Mouse (Mus musculus) CH12.LX (cell line): ENCODE results near the gene Prkn. TPM values are rescaled to one million over a fixed set of nuclear protein-coding genes. Genes with fewer than 3 reads are reported as not detected.

Experiments
- DNase-seq: peaks from one replicate; pipeline ENCODE4 v3.0.0-alpha.2; 2013; ENCODE audit errors: extremely low read depth
- H3K27ac ChIP-seq: 2 replicates; pipeline ENCODE4 v1.5.1; 2012; ENCODE audit warnings: low read depth, mild to moderate bottlenecking, control low read depth, moderate library complexity; ENCODE audit not compliant: insufficient read depth
- H3K27me3 ChIP-seq: replicated peaks from 2 replicates; pipeline ENCODE3; 2012; ENCODE audit warnings: inconsistent platforms
- H3K36me3 ChIP-seq, 2 experiments: replicated peaks in 1 of 2; 2 replicates each; pipeline versions ENCODE3 to v1.6.1; 2012; ENCODE audit warnings: inconsistent platforms in 1 of 2, low read length in 1 of 2, mild to moderate bottlenecking in 1 of 2, mixed read lengths in 1 of 2, moderate library complexity in 1 of 2; ENCODE audit not compliant: control insufficient read depth in 1 of 2, insufficient read depth in 1 of 2
- H3K4me1 ChIP-seq, 2 experiments: 2 replicates each; pipeline ENCODE4 v1.6.1; 2012; ENCODE audit warnings: inconsistent platforms in 1 of 2, moderate library complexity in 1 of 2; ENCODE audit not compliant: insufficient read depth in 2 of 2, control insufficient read depth in 1 of 2
- H3K4me2 ChIP-seq: 2 replicates; pipeline ENCODE4 v1.6.1; 2012; ENCODE audit warnings: low read depth, mild to moderate bottlenecking, control low read depth; ENCODE audit not compliant: poor library complexity, insufficient read depth, severe bottlenecking
- H3K4me3 ChIP-seq, 3 experiments: fragments of 150-350 bp in 1 of 3; sonication (generic) in 1 of 3; replicated peaks in 1 of 3; 2 replicates each; pipeline versions ENCODE3 to v1.5.1; 2011 to 2012; ENCODE audit warnings: low read depth in 2 of 3, low read length in 2 of 3, mild to moderate bottlenecking in 2 of 3, moderate library complexity in 2 of 3, control low read depth in 1 of 3, improper control_type of control experiment in 1 of 3, inconsistent platforms in 1 of 3, mixed read lengths in 1 of 3; ENCODE audit not compliant: poor library complexity in 1 of 3
- H3K79me2 ChIP-seq: replicated peaks from 2 replicates; pipeline ENCODE4 v1.6.1; 2012; ENCODE audit warnings: mild to moderate bottlenecking, moderate library complexity; ENCODE audit not compliant: control insufficient read depth, poor library complexity, insufficient read depth, severe bottlenecking; ENCODE audit errors: extremely low read depth
- H3K9ac ChIP-seq: 2 replicates; pipeline ENCODE4 v1.6.1; 2012; ENCODE audit warnings: low read depth, mild to moderate bottlenecking, control low read depth, moderate library complexity; ENCODE audit not compliant: insufficient read depth
- H3K9me3 ChIP-seq: replicated peaks from 2 replicates; pipeline ENCODE3; 2012; ENCODE audit warnings: low read length, inconsistent platforms, mixed read lengths
- BHLHE40 ChIP-seq: IDR thresholded peaks from 2 replicates; pipeline ENCODE4 v1.6.1; 2011; ENCODE audit warnings: mild to moderate bottlenecking, low read depth, low read length, improper control_type of control experiment
- CHD1 ChIP-seq: IDR thresholded peaks from 2 replicates; pipeline ENCODE4 v1.6.1; 2012; ENCODE audit warnings: low read depth, low read length, improper control_type of control experiment, inconsistent platforms
- ETS1 ChIP-seq: conservative IDR thresholded peaks from 2 replicates; pipeline ENCODE4 v1.6.1; 2012; ENCODE audit warnings: low read depth, mild to moderate bottlenecking, inconsistent platforms, low read length, improper control_type of control experiment, moderate library complexity
- GABPA ChIP-seq: IDR thresholded peaks from 2 replicates; pipeline ENCODE4 v1.6.1; 2012; ENCODE audit warnings: low read depth, low read length, improper control_type of control experiment, inconsistent platforms; ENCODE audit not compliant: insufficient replicate concordance
- HCFC1 ChIP-seq: IDR thresholded peaks from 2 replicates; pipeline ENCODE4 v1.6.1; 2012; ENCODE audit warnings: low read depth, mild to moderate bottlenecking, inconsistent platforms, low read length, improper control_type of control experiment
- JUN ChIP-seq: IDR thresholded peaks from 2 replicates; pipeline ENCODE4 v1.6.1; 2011; ENCODE audit warnings: low read depth, mild to moderate bottlenecking, low read length, improper control_type of control experiment, moderate library complexity; ENCODE audit not compliant: insufficient read depth
- MAZ ChIP-seq: IDR thresholded peaks from 2 replicates; pipeline ENCODE4 v1.6.1; 2012; ENCODE audit warnings: low read depth, mild to moderate bottlenecking, inconsistent platforms, low read length, improper control_type of control experiment, moderate library complexity
- MXI1 ChIP-seq: IDR thresholded peaks from 2 replicates; pipeline ENCODE4 v1.6.1; 2011; ENCODE audit warnings: mild to moderate bottlenecking, low read depth, low read length, improper control_type of control experiment
- MYC ChIP-seq: IDR thresholded peaks from 2 replicates; pipeline ENCODE4 v1.6.1; 2011; ENCODE audit warnings: low read depth, mild to moderate bottlenecking, improper control_type of control experiment, low read length
- NELFE ChIP-seq: IDR thresholded peaks from 2 replicates; pipeline ENCODE4 v1.6.1; 2011; ENCODE audit warnings: low read depth, low read length, improper control_type of control experiment
- NRF1 ChIP-seq: IDR thresholded peaks from 2 replicates; pipeline ENCODE4 v1.6.1; 2014; ENCODE audit warnings: low read depth, mild to moderate bottlenecking, inconsistent platforms, low read length, improper control_type of control experiment, moderate library complexity
- RAD21 ChIP-seq: IDR thresholded peaks from 2 replicates; pipeline ENCODE4 v1.6.1; 2011; ENCODE audit warnings: low read depth, mild to moderate bottlenecking, low read length, improper control_type of control experiment, moderate library complexity
- TBP ChIP-seq: conservative IDR thresholded peaks from 2 replicates; pipeline ENCODE4 v1.6.1; 2011; ENCODE audit warnings: low read depth, low read length, improper control_type of control experiment
- TCF12 ChIP-seq: IDR thresholded peaks from 2 replicates; pipeline ENCODE4 v1.6.1; 2014; ENCODE audit warnings: low read depth, mild to moderate bottlenecking, inconsistent platforms, low read length, improper control_type of control experiment
- USF2 ChIP-seq: conservative IDR thresholded peaks from 2 replicates; pipeline ENCODE4 v1.6.1; 2011; ENCODE audit warnings: low read depth, low read length, improper control_type of control experiment
- ZC3H11A ChIP-seq: IDR thresholded peaks from 2 replicates; pipeline ENCODE4 v1.6.1; 2012; ENCODE audit warnings: low read depth, mild to moderate bottlenecking, inconsistent platforms, low read length, improper control_type of control experiment
- ZMIZ1 ChIP-seq: IDR thresholded peaks from 2 replicates; pipeline ENCODE4 v1.6.1; 2012; ENCODE audit warnings: low read depth, mild to moderate bottlenecking, inconsistent platforms, low read length, improper control_type of control experiment
- dilution Hi-C: fragments of 300-500 bp; cut with MboI; formaldehyde crosslinking; loops from 2 replicates; pipeline ENCODE4 v1.14.3; 2020; ENCODE audit warnings: low sequenced_read_pairs; ENCODE audit not compliant: extremely low pct_unique_long_range_greater_than_20kb, extremely low pct_ligation_motif_present
- in situ Hi-C: fragments of 300-500 bp; cut with MboI; formaldehyde crosslinking; loops from 3 replicates; pipeline ENCODE4 v1.14.3; 2019; ENCODE audit warnings: low sequenced_read_pairs, low pct_ligation_motif_present, low pct_unique_long_range_greater_than_20kb, mixed read lengths
- polyA plus RNA-seq: library from polyadenylated mRNA; unstranded; fragments of >175 nt; gene quantifications from 2 replicates; pipeline ENCODE4 v1.2.1, GENCODE M21; 2012; ENCODE audit warnings: low read depth; ENCODE audit not compliant: insufficient read length
- total RNA-seq, 2 experiments: library from RNA; depleted of rRNA; stranded (reverse); fragments of 300-350 nt in 1 of 2; fragments of >200 nt in 1 of 2; gene quantifications; 2 replicates each; pipeline ENCODE4 v1.2.3; 2012 to 2014

Gene Prkn
- total and polyA plus RNA-seq, 3 experiments, result 0.08 TPM; not detected in 2

- no peaks in the 10 kb centered on the region for H3K27me3 ChIP-seq
- no peak for DNase-seq
- H3K27ac ChIP-seq, result no peak overlapping the region
- H3K4me3 ChIP-seq, result no peak overlapping the region
- no peaks in the 10 kb centered on the region for H3K36me3 ChIP-seq
- TF ChIP-seq MXI1, result no peak
- TF ChIP-seq BHLHE40, result no peak
- no peak for TF ChIP-seq NRF1
- no peak for TF ChIP-seq GABPA
- no peak for TF ChIP-seq CHD1
- no peak for TF ChIP-seq ZC3H11A
- TF ChIP-seq NELFE, result no peak
- no peak for TF ChIP-seq RAD21
- TF ChIP-seq ZMIZ1, result no peak
- no peak for TF ChIP-seq JUN
- no peak for TF ChIP-seq MAZ
- TF ChIP-seq USF2, result no peak
- TF ChIP-seq TCF12, result no peak
- no peak for TF ChIP-seq MYC
- no peak for TF ChIP-seq ETS1
- TF ChIP-seq TBP, result no peak
- no peak overlapping the region for H3K9ac ChIP-seq
- H3K4me1 ChIP-seq, result peaks cover 9 to 15% of the 10 kb centered on the region in 2 experiments
- in situ Hi-C loops (no loop called here), dilution Hi-C loops (no loop called here)
- no peak overlapping the region for H3K4me2 ChIP-seq
- H3K9me3 ChIP-seq, result no peaks in the 10 kb centered on the region
- H3K79me2 ChIP-seq, result no peaks in the 10 kb centered on the region
Observed at GRCm38 (mm10) chr17:12044222-12044621, 1204.0 kb downstream of the Prkn start.

- in situ Hi-C loops (no loop called here), dilution Hi-C loops (no loop called here)
- Histone ChIP-seq H3K4me3 (no peak overlapping the region), H3K9me3 (no peaks in the 10 kb centered on the region), H3K27ac (no peak overlapping the region), H3K79me2 (no peaks in the 10 kb centered on the region), H3K4me2 (no peak overlapping the region), H3K36me3 (no peaks in the 10 kb centered on the region), H3K4me1 (peaks cover 0 to 3% of the 10 kb centered on the region in 2 experiments; a peak in 2 of 4 replicates), H3K27me3 (no peaks in the 10 kb centered on the region), H3K9ac (no peak overlapping the region)
- TF ChIP-seq TCF12 (no peak), HCFC1 (no peak)
- no peak for DNase-seq
Observed at GRCm38 (mm10) chr17:12045861-12046273, 1205.7 kb downstream of the Prkn start.
